Mouse (Mus musculus): ENCODE data around the gene Dnajc4.

The Dnajc4 gene

GRCm38 (mm10) chr19:6974211-6975205, 17.9 kb downstream of the Dnajc4 start, which contains the start of gene Ppp1r14b:
Gene Ppp1r14b, plus strand, starts transcription at chr19:6974968.
- DNase-seq = peak; percentile 82 to 85

DNA sequence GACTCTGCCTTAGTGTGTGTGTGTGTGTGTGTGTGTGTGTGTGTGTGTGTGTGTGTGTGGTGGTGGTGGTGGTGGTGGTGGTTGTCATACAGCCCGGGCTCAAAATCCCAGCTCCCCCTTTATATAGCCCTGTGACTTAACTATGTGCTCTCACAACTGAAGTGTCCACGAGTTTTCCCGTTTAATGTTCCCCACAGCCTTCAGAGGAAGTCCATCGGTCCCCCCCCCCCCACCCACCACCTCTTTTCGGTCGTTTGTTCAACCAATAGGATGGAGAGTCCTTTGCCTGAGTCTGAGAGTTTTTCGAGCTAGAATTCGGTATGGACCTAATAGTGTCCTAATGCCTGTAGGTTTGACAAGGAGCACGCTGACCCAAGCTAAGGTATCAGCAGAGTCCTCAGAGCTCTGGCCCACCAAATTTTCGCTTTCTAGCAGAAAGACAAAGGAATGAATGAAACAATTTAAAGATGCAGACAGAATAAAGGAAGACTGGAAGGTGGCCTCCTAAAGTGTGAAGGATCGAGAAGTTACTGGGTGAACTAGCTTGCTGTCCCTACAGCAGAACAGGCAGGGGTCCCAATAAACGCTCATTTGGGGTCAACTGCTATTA, 18.7 kb downstream of the Dnajc4 start:
- no peak for DNase-seq

- DNase-seq = no peak
These were observed 20.0 kb downstream of the Dnajc4 start for GRCm38 (mm10) chr19:6972247-6972917.

- DNase-seq = no peak
These were observed 20.7 kb downstream of the Dnajc4 start for GRCm38 (mm10) chr19:6971644-6972043.

- no peak for DNase-seq
These were observed 21.8 kb downstream of the Dnajc4 start for GRCm38 (mm10) chr19:6970460-6971085.

- peak; percentile 68 to 80 for DNase-seq
These were observed 22.5 kb downstream of the Dnajc4 start for GRCm38 (mm10) chr19:6969665-6970381.

DNA sequence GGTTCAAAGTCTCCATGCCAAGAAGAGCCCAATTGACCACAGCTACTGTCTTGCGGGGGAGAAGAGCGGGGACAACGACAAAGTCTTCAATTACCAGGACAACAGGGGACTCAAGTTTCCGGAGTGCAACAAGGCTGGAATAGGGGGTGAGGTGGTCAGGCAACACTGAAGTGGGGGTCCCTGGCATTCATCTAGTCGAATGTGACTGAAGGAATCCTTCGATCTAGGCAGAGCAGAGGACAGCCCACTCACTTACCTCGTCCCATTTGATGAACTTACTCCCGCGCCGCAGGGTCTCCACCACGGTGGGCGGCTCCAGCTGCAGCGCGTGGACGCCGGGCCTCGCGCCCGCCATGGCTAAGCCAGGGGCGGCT, 23.1 kb downstream of the Dnajc4 start:
- no peak for DNase-seq

DNA sequence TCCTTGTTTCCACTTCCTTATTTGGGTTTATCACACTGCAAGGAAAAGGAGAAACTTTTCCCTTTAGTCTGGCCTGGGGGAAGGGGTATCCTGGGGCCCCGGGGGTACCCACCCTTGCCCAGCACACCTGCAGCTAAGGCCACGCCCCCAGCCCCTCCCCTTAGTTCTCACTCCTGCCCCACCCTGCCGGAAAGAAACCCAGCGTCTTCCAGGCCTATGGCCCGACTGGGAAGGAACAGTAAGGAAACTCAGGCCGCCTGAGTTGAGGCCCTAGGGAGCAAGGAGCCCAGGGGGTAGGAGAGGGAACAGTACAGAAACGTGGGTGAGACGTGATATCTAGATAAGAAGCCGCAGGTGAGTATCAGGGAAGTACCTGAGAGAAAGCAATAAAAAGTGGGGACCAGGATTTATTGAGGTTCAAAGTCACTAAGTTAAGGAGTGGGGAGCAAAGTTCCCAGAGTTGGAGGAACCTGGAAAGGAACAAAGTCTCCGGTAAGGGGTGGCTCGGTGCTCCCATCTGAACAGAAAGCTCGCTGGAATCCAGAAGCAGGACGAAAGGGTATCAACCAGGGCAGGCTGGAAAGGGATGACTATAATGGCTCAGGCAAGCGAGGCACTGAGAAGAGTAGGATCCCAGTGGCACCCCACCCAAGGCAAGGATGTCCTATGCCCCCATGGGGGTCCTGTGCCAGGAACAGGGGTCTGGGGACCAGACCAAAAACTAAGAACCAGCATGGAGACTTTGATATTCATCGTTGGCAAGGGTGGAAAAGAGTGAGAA, 23.7 kb downstream of the Dnajc4 start:
- peak; percentile 62 to 72 for DNase-seq

DNA sequence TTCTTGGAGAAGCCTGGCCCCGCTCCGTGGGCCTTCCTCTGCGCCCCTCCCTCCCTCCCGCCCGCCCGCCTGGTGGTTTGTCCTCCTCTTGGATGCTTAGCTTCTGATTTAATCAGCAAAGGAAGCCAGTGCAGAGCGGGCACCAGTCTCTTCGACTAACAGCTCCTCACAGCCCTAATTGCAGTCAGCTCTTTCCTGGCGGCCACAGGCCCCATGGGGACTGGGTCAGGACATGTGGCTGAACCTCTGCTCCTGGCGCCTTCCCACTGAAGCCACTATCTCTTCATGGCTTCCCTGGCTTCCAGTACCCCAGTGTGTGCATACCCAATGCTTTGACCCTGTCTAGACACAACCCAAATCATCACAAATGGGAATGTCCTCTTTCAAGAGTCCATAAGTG, 35.9 kb downstream of the Dnajc4 start:
- no peak for DNase-seq

GRCm38 (mm10) chr19:6955424-6955823, 36.9 kb downstream of the Dnajc4 start:
- DNase-seq = no peak

DNA sequence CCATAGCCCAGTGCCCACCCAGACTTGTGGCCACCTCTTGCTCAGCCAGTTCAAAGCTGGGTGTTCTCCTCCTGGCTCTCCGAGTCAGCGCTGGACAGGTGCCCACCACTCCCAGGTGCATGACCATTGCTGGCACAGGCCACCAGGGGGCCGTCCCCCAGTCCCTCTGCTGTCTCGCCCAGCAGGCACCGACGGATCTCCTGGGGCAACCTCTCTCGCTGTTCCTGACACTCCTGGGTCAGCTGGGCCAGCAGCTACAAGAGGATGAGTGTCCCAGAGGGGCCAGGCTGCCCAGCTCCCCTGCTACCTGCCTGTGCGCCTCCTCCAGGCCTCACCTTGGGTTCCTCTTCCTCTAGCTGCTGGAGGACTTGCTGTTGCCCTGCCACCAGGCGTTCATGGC, 38.3 kb downstream of the Dnajc4 start:
- DNase-seq = peak; percentile 81 to 87

- peak; percentile 89 to 93 for DNase-seq
These were observed 39.7 kb downstream of the Dnajc4 start for GRCm38 (mm10) chr19:6952712-6953037.

DNA sequence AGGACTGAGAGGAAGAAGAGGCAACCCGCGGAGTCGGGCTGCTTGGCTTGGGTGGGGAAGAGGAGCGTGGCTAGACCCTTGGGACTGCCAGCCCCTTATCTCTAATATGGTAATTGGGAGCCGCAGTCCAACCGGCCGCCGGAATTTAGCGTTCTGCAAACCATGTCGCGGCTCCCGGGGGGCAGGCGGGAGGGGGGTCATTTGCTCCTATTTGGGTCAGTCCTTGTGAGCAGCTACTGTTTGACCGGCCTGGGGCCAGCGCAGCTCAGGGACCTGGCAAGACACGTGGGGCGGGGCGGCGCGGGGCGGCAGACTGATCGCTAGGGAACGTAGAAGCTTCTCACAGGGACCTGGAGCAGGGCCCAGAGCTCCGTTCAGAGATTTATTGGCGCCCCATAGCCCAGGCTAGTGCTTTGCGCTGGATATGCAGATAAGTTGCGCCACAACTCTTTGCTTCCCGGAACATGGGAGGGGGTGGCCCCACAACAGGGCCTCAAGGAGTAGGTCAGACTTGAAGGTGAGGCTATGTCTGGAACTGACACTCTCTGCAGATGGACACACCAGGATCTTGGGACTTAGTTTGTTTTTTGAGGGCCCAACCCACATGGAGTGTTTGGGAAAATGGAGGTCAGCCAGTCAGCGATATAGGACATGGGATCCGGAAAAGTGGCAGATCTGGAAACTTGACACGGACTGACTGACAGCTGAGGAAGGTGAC, 40.2 kb downstream of the Dnajc4 start:
- DNase-seq = peak; percentile 85 to 88

GRCm38 (mm10) chr19:6951381-6951968, 40.9 kb downstream of the Dnajc4 start:
- DNase-seq = peak; percentile 98

GRCm38 (mm10) chr19:6950613-6951153, 41.7 kb downstream of the Dnajc4 start:
- DNase-seq = peak; percentile 47 to 48

DNA sequence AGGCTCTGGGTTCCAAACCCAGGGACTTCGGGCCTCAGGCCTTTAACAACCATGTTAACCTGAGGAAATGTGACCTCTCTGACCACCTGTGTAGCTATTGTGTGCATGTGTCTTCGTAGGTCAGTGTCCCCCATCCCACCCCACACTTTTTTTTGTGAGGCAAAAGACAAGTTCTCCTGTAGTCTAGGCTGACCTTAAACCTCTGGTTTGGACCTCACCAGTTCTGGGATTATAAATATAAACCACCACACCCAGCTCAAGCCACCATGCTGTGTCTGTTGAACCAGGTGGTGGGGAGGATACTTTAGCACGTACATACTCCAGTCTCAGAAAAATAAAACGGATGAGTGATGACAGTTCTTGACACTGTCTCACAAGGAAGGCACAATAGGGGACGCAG, 42.4 kb downstream of the Dnajc4 start:
- no peak for DNase-seq

GRCm38 (mm10) chr19:6949532-6949931, 42.8 kb downstream of the Dnajc4 start:
- no peak for DNase-seq

GRCm38 (mm10) chr19:6948186-6948585, 44.2 kb downstream of the Dnajc4 start:
- DNase-seq = no peak

DNA sequence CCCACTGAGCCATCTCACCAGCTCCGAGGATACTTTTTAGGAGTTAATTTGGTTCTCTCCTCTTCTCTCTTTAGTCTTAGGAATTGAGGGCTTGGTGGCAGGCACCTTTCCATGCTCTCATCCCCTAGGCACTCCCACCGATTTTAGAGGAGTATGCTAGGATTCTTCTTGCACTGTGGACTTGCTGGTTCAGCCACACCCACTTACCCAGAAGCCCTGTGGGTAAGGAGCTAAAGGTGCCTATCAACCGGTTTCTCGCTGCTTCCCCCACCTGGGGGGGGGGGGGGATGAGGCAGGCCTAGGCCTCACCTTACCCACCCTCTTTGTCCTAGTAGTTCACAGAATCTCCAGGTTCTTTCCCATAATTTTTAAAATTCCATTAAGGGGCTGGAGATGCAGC, 44.6 kb downstream of the Dnajc4 start:
- DNase-seq = no peak

GRCm38 (mm10) chr19:6943709-6944108, 48.7 kb downstream of the Dnajc4 start:
- no peak for DNase-seq

All from lung, adult 18-20 months (tissue).